Comparison of ENCODE assay signal across 8 mouse cellular contexts in the genomic region with DNA sequence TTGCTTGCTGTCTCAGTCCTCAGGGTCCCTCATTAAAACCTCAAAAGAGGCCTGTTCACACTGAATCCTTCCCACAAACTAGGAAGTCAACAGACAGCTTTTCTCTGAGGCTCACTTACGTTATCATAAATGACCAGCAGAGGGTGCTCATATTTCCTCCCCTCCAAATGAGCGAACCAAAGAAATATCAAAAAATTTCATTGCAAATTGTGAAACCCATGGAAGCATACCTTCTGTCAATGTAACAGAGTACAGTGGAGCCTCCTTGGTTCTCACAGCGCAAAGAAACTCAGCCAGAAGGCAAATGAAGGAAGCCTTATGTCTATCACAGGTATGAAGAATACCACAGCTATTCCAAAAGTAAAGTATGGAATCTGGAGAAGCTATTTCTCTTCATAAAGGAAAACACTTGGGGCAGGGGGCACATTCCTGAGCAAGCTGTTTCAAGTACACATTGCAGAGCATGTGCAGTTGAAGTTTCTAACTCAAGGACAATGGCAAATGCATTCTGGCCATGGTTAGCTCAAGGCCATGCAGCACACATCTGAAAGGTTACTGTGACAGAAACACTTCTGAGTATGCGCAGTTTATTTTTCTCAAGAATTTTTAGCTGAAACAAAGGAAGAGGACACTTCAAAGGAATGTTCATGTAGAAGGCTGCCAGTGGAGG.
A peak's percentile ranks its signal among the peaks of the same experiment; 100 is the strongest.
DNase-seq lines count a peak whose midpoint lies in the region; ATAC-seq and TF ChIP-seq lines count a peak whose summit lies in the region.

No protein-coding gene starts in this region.

- DNase-seq in embryo, embryonic 10 days (ENCODE audit: low spot score), result peak; percentile 52
- no peak for DNase-seq in embryo, embryonic 9.5 days (ENCODE audit: extremely low spot score)
- DNase-seq in liver, embryonic 14.5 days (ENCODE audit: low read depth in 3 of 3, low spot score in 3 of 3), result no peak
- no peak for DNase-seq in liver, embryonic 11.5 days (ENCODE audit: low spot score)
- peak; percentile 50 to 52 for DNase-seq in cerebellum, postnatal 14 days
- peak; percentile 14 to 29 for DNase-seq in layer of hippocampus, postnatal 25 days (ENCODE audit: extremely low spot score in 1 of 2, low spot score in 1 of 2)
- no peak for DNase-seq in thymus, postnatal 36 days

- H3K9me3 ChIP-seq in liver, embryonic 14.5 days (ENCODE audit: control insufficient read depth, low read length), result no peaks in the 10 kb centered on the region
- no peaks in the 10 kb centered on the region for H3K9me3 ChIP-seq in liver, embryonic 11.5 days (ENCODE audit: control insufficient read depth, low read length)

- TF ChIP-seq EP300 in liver, embryonic 14.5 days (IDR thresholded peaks at IDR 0.05; ENCODE audit: low read depth), result no peak

- no peak overlapping the region for H3K27ac ChIP-seq in liver, embryonic 14.5 days
- H3K27ac ChIP-seq in liver, embryonic 11.5 days (ENCODE audit: low read depth, low read length), result no peak overlapping the region

- no peaks in the 10 kb centered on the region for H3K4me1 ChIP-seq in liver, embryonic 14.5 days (replicated peaks; ENCODE audit: control insufficient read depth in 2 of 2, insufficient read depth in 2 of 2, low read length in 1 of 2)
- no peaks in the 10 kb centered on the region for H3K4me1 ChIP-seq in liver, embryonic 11.5 days (replicated peaks; ENCODE audit: control insufficient read depth, insufficient read depth, low read length)

- no peak for ATAC-seq in liver, embryonic 14.5 days (ENCODE audit: insufficient read depth)
- no peak for ATAC-seq in liver, embryonic 11.5 days (replicated peaks; ENCODE audit: low FRiP score)
- ATAC-seq in inflammation-experienced regulatory T-cells, adult 6 months, result no peak

- no peak overlapping the region for H3K4me2 ChIP-seq in liver, embryonic 14.5 days (ENCODE audit: low read depth)
- no peak overlapping the region for H3K4me2 ChIP-seq in liver, embryonic 11.5 days

- no peaks in the 10 kb centered on the region for H3K27me3 ChIP-seq in liver, embryonic 14.5 days (ENCODE audit: control insufficient read depth, insufficient read depth, low read length)
- H3K27me3 ChIP-seq in liver, embryonic 11.5 days (replicated peaks; ENCODE audit: control insufficient read depth, insufficient read depth, low read length), result no peaks in the 10 kb centered on the region

- H3K9ac ChIP-seq in liver, embryonic 14.5 days (replicated peaks), result no peak overlapping the region
- no peak overlapping the region for H3K9ac ChIP-seq in liver, embryonic 11.5 days (ENCODE audit: low read depth, low read length)

- TF ChIP-seq CTCF in liver, embryonic 14.5 days (IDR thresholded peaks at IDR 0.05; ENCODE audit: low read depth), result peak; percentile 30; the same call in 1 of the 2 replicates

- no peaks in the 10 kb centered on the region for H3K36me3 ChIP-seq in liver, embryonic 14.5 days (replicated peaks; ENCODE audit: control insufficient read depth, insufficient read depth, low read depth)
- no peaks in the 10 kb centered on the region for H3K36me3 ChIP-seq in liver, embryonic 11.5 days (ENCODE audit: control insufficient read depth, insufficient read depth, low read length)

- H3K4me3 ChIP-seq in liver, embryonic 14.5 days (ENCODE audit: insufficient read depth in 1 of 2, low read depth in 2 of 2, low read length in 2 of 2), result no peak overlapping the region
- H3K4me3 ChIP-seq in liver, embryonic 11.5 days (ENCODE audit: low read depth, low read length), result no peak overlapping the region

- 53% methylated on average over 4 of the region's 4 CpGs for WGBS in liver, embryonic 14.5 days (ENCODE audit: insufficient replicate concordance)
- 62% methylated on average over 4 of the region's 4 CpGs for WGBS in liver, embryonic 11.5 days

Comparison
In these comparisons a context has a peak if more than half of its experiments do, and no peak if none do; other contexts are left out.
1. DNase-seq: peak in embryo, embryonic 10 days (single experiment), cerebellum, postnatal 14 days (2 of 2) and layer of hippocampus, postnatal 25 days (2 of 2); none in embryo, embryonic 9.5 days (single experiment), liver, embryonic 14.5 days (0 of 3), liver, embryonic 11.5 days (single experiment) and thymus, postnatal 36 days (0 of 2).